Mouse (Mus musculus) NIH3T3 (cell line): Measurements from ENCODE around the gene Tsc2.

ENCODE experiments used
- DNase-seq: peaks from one replicate; pipeline ENCODE4 v3.0.0-alpha.2; 2012; ENCODE audit warnings: low read depth

Tsc2 gene

GRCm38 (mm10) chr17:24647493-24647892 lies 15.1 kb upstream of the Tsc2 start:
- DNase-seq = no peak

- no peak for DNase-seq
These were observed 14.0 kb upstream of the Tsc2 start for GRCm38 (mm10) chr17:24646381-24646780.

GRCm38 (mm10) chr17:24645916-24646315 lies 13.5 kb upstream of the Tsc2 start:
- DNase-seq = no peak

- peak; percentile 69 for DNase-seq
These were observed 12.7 kb upstream of the Tsc2 start for GRCm38 (mm10) chr17:24644875-24645721.

- DNase-seq = peak; percentile 48
These were observed 11.7 kb upstream of the Tsc2 start for GRCm38 (mm10) chr17:24644030-24644715.

GRCm38 (mm10) chr17:24642791-24643343 lies 10.4 kb upstream of the Tsc2 start:
- no peak for DNase-seq

- DNase-seq = no peak
These were observed 9.5 kb upstream of the Tsc2 start for GRCm38 (mm10) chr17:24641944-24642343.

GRCm38 (mm10) chr17:24640581-24640980 lies 8.2 kb upstream of the Tsc2 start:
- DNase-seq = no peak

- DNase-seq = no peak
These were observed 7.7 kb upstream of the Tsc2 start for GRCm38 (mm10) chr17:24640119-24640518.

- peak; percentile 92 for DNase-seq
These were observed 7.2 kb upstream of the Tsc2 start for GRCm38 (mm10) chr17:24639571-24639988.

GRCm38 (mm10) chr17:24638840-24639239 lies 6.4 kb upstream of the Tsc2 start:
- no peak for DNase-seq

- no peak for DNase-seq
These were observed 5.8 kb upstream of the Tsc2 start for GRCm38 (mm10) chr17:24638214-24638613.

- no peak for DNase-seq
These were observed 4.5 kb upstream of the Tsc2 start for GRCm38 (mm10) chr17:24636781-24637481.

- DNase-seq = no peak
These were observed 3.3 kb upstream of the Tsc2 start for GRCm38 (mm10) chr17:24635694-24636093.

GRCm38 (mm10) chr17:24635024-24635423 lies 2.6 kb upstream of the Tsc2 start:
- DNase-seq = no peak

GRCm38 (mm10) chr17:24633831-24634230 lies 1.4 kb upstream of the Tsc2 start:
- no peak for DNase-seq

GRCm38 (mm10) chr17:24632813-24633449 lies 501 bp upstream of the Tsc2 start:
- DNase-seq = peak; percentile 91

- no peak for DNase-seq
These were observed 2.4 kb downstream of the Tsc2 start for GRCm38 (mm10) chr17:24630072-24630471.

GRCm38 (mm10) chr17:24628646-24629045 lies 3.8 kb downstream of the Tsc2 start:
- peak; percentile 83 for DNase-seq

GRCm38 (mm10) chr17:24625472-24625871 lies 7.0 kb downstream of the Tsc2 start:
- DNase-seq = no peak

GRCm38 (mm10) chr17:24617561-24618194 lies 14.8 kb downstream of the Tsc2 start:
- peak; percentile 75 for DNase-seq
